Mouse (Mus musculus) midbrain, embryonic 16.5 days (tissue): ENCODE results near the gene Hao2. TPM values are rescaled to one million over a fixed set of nuclear protein-coding genes. Genes with fewer than 3 reads are reported as not detected.

ENCODE experiments used
- ATAC-seq: fragments of 200-750 bp; cut with Nextera tagmentation; 2 replicates; pipeline ENCODE4 v1.8.0; 2017; ENCODE audit warnings: moderate TSS enrichment
- H3K27ac ChIP-seq: fragments of 300-500 bp; sonication (generic); 2 replicates; pipeline ENCODE4 v1.5.1; 2014; ENCODE audit warnings: mild to moderate bottlenecking, low read length, mixed read lengths
- H3K27me3 ChIP-seq: fragments of 300-500 bp; sonication (generic); 2 replicates; pipeline ENCODE4 v1.6.1; 2014; ENCODE audit warnings: low read depth, low read length, mixed read lengths; ENCODE audit not compliant: control insufficient read depth, insufficient read depth
- H3K36me3 ChIP-seq: fragments of 300-500 bp; sonication (generic); 2 replicates; pipeline ENCODE4 v1.6.1; 2014; ENCODE audit warnings: mild to moderate bottlenecking, low read length, moderate library complexity, mixed read lengths; ENCODE audit not compliant: control insufficient read depth, insufficient read depth
- H3K4me1 ChIP-seq: fragments of 300-500 bp; sonication (generic); 2 replicates; pipeline ENCODE4 v1.6.1; 2014; ENCODE audit warnings: mild to moderate bottlenecking, low read length, mixed read lengths; ENCODE audit not compliant: control insufficient read depth, insufficient read depth
- H3K4me2 ChIP-seq: fragments of 300-500 bp; sonication (generic); 2 replicates; pipeline ENCODE4 v1.6.1; 2014; ENCODE audit warnings: mild to moderate bottlenecking, low read length, mixed read lengths
- H3K4me3 ChIP-seq: fragments of 300-500 bp; sonication (generic); 2 replicates; pipeline ENCODE4 v1.5.1; 2014; ENCODE audit warnings: low read depth, mild to moderate bottlenecking, low read length, moderate library complexity, mixed read lengths
- H3K9ac ChIP-seq: fragments of 300-500 bp; sonication (generic); 2 replicates; pipeline ENCODE4 v1.6.1; 2014; ENCODE audit warnings: low read depth, low read length, mixed read lengths
- H3K9me3 ChIP-seq: fragments of 300-500 bp; sonication (generic); replicated peaks from 2 replicates; pipeline ENCODE4 v1.6.1; 2014; ENCODE audit warnings: mild to moderate bottlenecking, low read length, mixed read lengths; ENCODE audit not compliant: control insufficient read depth, poor library complexity, severe bottlenecking
- WGBS: fragments of 180-500 bp; shearing (Covaris S2); extraction: QIAGEN DNeasy Blood & Tissue Kit; methylation state at CpG from one replicate; pipeline ENCODE4 v1.1.7; 2014; 5-methylcytosine and 5-hydroxymethylcytosine counted together
- polyA plus RNA-seq: library from polyadenylated mRNA; unstranded; fragments of >200 nt; fragmentation: Nextera tagmentation; extraction: Ambion mirVana; gene quantifications from 2 replicates; pipeline ENCODE4 v1.2.1, GENCODE M21; 2015

The Hao2 gene
- polyA plus RNA-seq, 1 experiment from 2014 or later = not detected

- H3K9ac ChIP-seq = no peak overlapping the region
- WGBS = 85% methylated on average over 6 of the region's 6 CpGs
- no peak for ATAC-seq
Measured at GRCm38 (mm10) chr3:98852631-98853030, 40.4 kb downstream of the Hao2 start.

GRCm38 (mm10) chr3:98851853-98852252 is 41.2 kb downstream of the Hao2 start:
- no peaks in the 10 kb centered on the region for H3K4me1 ChIP-seq
- 80% methylated on average over 2 of the region's 2 CpGs for WGBS
- H3K9me3 ChIP-seq = no peaks in the 10 kb centered on the region
- ATAC-seq = no peak
- no peak overlapping the region for H3K9ac ChIP-seq
- H3K27ac ChIP-seq = no peak overlapping the region
- H3K4me3 ChIP-seq = no peak overlapping the region
- no peak overlapping the region for H3K4me2 ChIP-seq
- H3K36me3 ChIP-seq = no peaks in the 10 kb centered on the region
- no peaks in the 10 kb centered on the region for H3K27me3 ChIP-seq

More at GRCm38 (mm10) chr3:98852631-98853030, 40.4 kb downstream of the Hao2 start:
- Histone ChIP-seq H3K36me3 (no peaks in the 10 kb centered on the region), H3K4me2 (no peak overlapping the region), H3K4me1 (no peaks in the 10 kb centered on the region), H3K9me3 (no peaks in the 10 kb centered on the region), H3K27ac (no peak overlapping the region), H3K4me3 (no peak overlapping the region), H3K27me3 (no peaks in the 10 kb centered on the region)

- Histone ChIP-seq H3K27ac (no peak overlapping the region), H3K27me3 (no peaks in the 10 kb centered on the region), H3K9me3 (no peaks in the 10 kb centered on the region), H3K4me1 (no peaks in the 10 kb centered on the region), H3K9ac (no peak overlapping the region), H3K36me3 (no peaks in the 10 kb centered on the region), H3K4me2 (no peak overlapping the region), H3K4me3 (no peak overlapping the region)
- ATAC-seq = no peak
- 87% methylated on average over 5 of the region's 5 CpGs for WGBS
Measured at GRCm38 (mm10) chr3:98850262-98850661, 42.8 kb downstream of the Hao2 start.

- WGBS = 82% methylated on average over 1 of the region's 1 CpGs
- Histone ChIP-seq H3K4me3 (no peak overlapping the region), H3K9ac (no peak overlapping the region), H3K27me3 (no peaks in the 10 kb centered on the region), H3K4me2 (no peak overlapping the region), H3K4me1 (no peaks in the 10 kb centered on the region), H3K9me3 (no peaks in the 10 kb centered on the region), H3K27ac (no peak overlapping the region), H3K36me3 (no peaks in the 10 kb centered on the region)
- ATAC-seq = no peak
Measured at GRCm38 (mm10) chr3:98848898-98849297, 44.1 kb downstream of the Hao2 start.

Other genes with a start within 250 kb of the Hao2 start
- gene Hsd3b2, start 168.7 kb downstream of the Hao2 start, polyA plus RNA-seq = not detected in 2 replicates
- 0.23 and 0.39 TPM in 2 replicates for gene Hsd3b3, start 130.1 kb downstream of the Hao2 start, polyA plus RNA-seq
- 0.44 and 0.47 TPM in 2 replicates for gene Hsd3b6, start 78.8 kb downstream of the Hao2 start, polyA plus RNA-seq
- gene Hsd3b1, start 33.4 kb downstream of the Hao2 start, polyA plus RNA-seq = not detected in 2 replicates
- 5.0 and 7.2 TPM in 2 replicates for gene Wars2, start 247.8 kb upstream of the Hao2 start, polyA plus RNA-seq